Mouse (Mus musculus): ENCODE results near the gene Slc43a1. TPM values are rescaled to one million over a fixed set of nuclear protein-coding genes. Genes with fewer than 3 reads are reported as not detected.
A peak's percentile ranks its signal among the peaks of the same experiment; 100 is the strongest.
"Not testable (repeated sequence)": the region's sequence is repeated elsewhere in the genome, so short reads cannot be mapped to it uniquely, and the experiment has no call there.

Gene Slc43a1
- 1 to 10 TPM; 6.6 to 7.5 TPM for total RNA-seq (2021)
- long read RNA-seq, experiment 1, partial matches to known transcripts, result 0 of 1 reads
- long read RNA-seq, experiment 1, other reads (novel, unspliced or antisense), result 1 of 1 reads
- long read RNA-seq, experiment 2, partial matches to known transcripts, result 2 of 5 reads
- long read RNA-seq, experiment 2, other reads (novel, unspliced or antisense), result 2 of 5 reads

DNA sequence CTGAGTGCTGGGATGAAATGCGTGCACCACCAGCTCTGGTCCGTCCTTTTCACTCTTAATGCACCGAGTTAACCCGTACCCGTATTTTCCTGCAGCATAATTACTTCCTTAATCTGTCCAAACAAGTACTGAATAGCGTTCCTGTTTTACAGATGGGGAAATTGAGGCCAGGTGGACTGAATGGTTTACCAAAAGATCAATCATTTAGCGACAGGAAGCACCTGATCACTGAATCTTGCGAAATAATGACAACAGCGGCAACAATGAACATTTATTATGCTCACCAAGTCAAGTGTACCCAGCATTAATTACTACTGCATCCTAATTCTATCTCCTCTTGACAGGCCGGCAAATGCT, at the start of gene Slc43a1:
Gene Slc43a1, plus strand, starts transcription at position 258 of the 357 bp plus-strand sequence.
- no peak for DNase-seq

DNA sequence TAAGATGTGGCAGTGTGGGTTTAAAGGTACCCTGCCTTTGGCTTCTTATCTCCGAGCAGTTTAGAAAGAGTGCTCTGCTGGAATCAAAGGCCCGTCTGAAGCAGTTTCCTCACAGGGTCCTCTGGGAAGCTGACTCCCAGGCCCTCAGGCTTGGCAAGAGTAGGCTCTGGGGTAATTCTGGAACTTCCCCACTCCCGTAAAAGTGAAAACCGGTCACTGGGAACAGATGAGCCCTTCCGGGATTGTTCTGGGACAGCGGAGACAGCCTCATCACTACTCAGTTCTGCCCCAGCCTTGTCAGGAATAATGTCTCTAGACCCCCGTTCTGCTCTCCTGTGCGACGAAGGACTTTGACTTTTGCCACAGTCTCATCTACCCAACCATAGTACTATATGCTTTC, 48.2 kb upstream of the Slc43a1 start:
- DNase-seq, result no peak

DNA sequence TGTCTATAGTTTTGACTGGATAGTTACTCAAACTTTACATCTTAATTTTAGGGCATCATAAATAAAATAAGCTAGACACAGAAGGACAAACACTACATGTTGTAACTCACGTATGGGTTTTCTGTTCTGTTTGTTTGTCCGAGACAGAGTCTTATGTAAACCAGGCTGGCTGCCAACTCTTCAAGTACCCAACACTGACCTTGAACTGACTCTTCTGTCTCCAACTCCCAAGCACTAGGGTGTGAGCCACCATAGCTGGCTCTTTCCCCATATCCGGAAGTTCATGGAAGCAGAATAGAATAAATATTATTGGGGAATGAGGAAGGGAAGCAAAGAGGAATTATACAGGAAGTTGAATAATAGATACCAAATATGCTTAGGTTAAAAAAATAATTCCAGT, 46.1 kb upstream of the Slc43a1 start:
- peak; percentile 27 to 45 for DNase-seq

DNA sequence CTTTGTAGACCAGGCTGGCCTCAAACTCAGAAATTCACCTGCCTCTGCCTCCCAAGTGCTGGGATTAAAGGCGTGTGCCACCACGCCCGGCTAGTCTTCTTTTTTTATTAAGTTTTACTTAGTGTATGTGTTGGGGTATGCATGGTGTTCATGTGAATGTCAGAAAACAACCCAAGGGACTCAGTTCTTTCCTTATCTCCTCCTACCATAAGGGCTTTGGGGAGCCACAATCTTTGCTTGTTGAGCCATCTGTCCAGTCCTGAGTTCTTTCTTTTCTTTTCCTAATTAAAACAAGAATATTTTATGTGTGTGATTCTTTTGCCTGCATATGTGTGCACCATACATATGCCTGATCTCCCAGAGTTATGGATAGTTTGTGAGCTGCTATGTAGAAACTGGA, 45.5 kb upstream of the Slc43a1 start:
- no peak for DNase-seq

DNA sequence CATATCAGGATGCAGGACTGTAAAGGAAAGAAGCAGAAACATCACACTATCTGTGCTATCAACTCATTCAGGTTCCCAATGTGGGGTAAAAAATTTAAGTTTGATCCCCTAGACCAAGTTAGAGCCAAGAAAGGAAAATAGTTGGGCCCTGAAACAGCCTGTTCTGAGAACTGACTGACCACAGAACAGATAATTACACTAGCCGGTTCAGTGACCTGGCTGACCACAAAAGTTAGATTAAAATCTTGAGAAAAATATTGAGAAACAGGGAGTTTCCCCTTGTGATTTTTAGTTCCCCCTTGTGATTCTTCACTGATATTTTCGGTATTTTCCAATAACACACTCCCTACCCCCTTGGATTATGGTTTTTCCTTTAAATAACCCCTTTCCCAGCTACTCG, 44.8 kb upstream of the Slc43a1 start:
- DNase-seq, result no peak

DNA sequence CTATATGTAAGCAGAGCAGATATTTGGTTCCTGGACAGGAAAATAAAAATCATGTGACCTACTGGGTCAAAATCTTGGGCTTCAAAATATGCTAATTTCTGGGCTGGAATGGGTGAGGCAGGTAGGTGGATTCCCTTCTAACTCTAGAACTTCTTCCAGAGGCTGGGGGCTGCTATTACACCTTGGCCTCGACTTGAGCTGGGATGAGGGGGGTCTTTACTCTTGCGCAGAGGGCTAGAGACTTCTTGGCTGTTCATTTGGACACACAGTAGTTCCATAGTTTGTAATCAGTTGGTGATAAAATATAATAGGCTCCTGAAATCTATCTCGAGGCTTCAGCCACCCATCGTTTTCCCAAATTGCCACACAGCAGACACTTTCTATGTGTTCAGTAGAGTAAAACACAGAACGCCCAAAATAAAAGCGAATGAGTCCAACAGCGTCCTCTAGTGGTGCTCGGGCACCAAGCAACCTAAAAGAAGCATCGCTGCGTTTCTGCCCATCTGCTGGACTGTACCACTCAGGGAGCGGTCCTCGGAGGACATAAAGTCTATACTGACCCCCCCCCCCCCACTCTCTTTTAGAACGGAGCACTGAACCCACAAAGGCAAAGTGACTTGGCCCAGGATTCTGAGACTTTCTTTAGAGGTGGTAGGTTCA, 40.7 kb upstream of the Slc43a1 start:
- DNase-seq, result peak; percentile 77 to 82

DNA sequence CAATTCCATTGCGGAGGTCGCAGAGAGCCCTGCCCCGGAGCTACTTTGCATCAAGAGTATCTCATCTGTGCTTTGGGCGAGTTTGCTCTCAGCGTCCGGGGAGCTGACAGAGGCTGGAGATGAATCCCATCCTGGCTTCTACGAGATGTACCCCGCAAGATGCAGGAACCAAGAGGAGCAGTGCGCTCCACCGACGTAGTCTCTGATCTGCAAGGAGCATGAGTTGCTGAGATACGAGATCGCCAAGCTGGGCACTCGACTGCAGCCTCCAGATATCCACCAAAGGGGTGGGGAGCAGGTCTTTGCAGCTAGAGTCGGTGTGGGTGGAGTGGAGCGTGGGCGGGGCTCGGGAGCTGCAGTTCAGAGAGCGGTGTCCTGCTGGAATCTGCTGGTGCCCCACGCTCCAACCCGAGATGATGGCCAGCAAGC, 40.1 kb upstream of the Slc43a1 start, which contains the start of gene Ube2l6:
Gene Ube2l6, plus strand, starts transcription at position 336 of the 429 bp plus-strand sequence.
- DNase-seq, result peak; percentile 81 to 87

DNA sequence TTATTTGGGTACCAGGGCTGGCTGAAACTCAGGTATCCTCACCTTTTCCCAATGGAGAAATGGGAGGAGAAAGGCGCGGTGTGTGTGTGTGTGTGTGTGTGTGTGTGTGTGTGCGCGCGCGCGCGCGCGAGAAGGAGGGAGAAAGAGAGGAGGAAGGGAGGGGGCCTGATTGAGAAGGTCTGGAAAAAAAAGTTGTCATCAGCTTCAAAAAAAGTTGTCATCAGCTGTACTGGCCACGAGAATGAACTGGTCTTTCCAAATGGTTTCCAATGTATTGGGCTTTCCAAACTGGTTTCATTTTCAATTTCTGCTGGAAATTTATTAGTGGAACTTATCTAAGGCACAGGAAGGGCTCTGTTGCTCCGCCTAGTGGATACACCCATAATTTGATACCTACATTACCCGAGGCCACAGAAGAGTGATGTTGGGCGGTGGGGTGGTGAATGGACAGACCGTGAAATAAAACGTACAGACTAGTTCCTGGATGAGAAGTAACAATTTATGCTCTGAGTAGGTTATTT, 39.5 kb upstream of the Slc43a1 start:
- DNase-seq, result peak; percentile 59 to 76

DNA sequence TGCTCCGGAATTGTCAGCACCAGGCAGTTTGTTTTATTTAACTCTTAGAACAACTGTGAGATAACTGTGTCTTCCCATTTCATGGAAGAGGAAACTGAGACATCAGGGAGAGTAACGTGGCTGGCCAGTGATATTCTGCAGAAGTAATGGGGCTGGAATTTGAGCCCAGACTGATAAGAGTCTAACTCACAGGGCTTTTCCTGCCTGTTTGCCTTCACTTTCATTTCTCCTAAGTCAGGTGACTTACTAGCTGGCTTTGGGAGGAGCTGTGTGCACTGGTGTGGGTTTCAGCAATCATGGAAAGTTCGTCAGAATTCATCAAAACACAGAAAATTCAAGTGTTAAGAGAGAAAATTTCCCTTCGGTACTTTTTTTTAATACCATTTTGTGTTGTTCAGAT, 38.3 kb upstream of the Slc43a1 start:
- DNase-seq, result no peak

DNA sequence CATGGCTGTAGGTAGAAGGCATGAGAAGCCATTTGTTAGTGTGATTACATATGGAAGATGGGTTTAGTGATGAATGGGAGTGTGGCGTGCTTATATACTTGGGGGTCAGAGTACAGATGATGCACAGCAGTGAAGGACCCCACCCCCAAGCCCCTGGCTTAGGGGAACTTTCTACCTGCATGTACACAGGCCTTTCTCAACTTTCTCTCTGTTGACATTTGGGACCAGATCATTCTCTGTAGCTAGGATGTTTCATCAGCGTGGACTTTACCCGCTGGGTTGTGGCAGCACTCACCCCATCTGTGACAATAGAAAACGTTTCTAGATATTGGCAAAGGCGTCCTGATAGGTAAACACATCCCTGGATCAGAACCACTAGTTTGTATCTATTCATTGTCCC, 37.4 kb upstream of the Slc43a1 start:
- DNase-seq, result not testable (repeated sequence)

DNA sequence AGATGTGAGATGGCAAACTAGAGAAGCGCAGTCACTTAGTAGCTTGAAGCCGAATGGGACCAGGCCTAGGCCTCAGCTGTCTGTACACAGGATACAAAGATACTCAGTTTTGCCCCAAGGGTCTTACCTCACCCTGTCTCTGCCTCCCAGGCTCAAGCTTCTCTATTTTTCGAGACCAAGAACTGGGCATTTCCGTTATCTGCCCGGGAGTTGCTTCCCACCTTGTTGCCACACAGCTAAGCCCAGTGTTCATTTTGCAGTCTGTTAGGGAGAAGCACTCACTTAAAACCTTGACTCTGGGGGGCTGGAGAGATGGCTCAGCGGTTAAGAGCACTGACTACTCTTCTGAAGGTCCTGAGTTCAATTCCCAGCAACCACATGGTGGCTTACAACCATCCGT, 34.7 kb upstream of the Slc43a1 start:
- no peak for DNase-seq

DNA sequence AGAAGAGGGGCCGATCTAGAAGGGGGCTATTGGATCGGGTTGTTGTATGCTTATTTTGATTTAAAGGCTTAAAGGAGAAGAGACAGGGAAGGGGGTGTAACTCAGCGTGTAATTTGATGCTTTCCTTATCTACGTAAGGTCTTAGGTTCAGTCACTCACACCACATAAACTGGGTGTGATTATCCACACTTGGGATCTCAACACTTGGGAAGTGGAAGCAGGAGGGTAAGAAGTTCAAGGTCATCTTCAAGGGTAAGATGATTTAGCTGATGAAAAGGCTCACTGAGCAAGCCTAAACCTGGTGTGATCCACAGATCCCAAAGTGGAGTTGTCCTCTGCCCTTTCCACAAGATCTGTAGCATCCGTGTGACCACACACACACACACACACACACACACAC, 32.1 kb upstream of the Slc43a1 start:
- no peak for DNase-seq

DNA sequence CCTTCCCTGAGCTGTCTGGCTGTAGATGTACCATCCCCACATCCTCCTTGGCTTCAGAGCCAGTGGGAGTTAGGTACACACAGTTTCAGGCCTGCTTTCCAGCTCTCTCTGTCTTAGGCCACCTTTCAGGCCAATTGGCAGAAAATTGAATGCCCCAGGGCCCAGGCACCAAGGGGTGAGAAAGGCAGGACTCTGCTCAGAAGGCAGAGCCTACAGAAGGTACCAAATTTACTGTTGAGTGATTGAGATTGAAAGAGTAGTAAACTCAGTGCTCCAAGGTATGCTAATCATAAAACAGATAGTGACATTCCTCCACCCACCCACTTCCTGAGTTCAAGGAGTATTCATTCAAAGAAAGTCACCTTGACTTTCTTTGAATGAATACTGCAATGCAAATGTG, 29.3 kb upstream of the Slc43a1 start:
- DNase-seq, result no peak

DNA sequence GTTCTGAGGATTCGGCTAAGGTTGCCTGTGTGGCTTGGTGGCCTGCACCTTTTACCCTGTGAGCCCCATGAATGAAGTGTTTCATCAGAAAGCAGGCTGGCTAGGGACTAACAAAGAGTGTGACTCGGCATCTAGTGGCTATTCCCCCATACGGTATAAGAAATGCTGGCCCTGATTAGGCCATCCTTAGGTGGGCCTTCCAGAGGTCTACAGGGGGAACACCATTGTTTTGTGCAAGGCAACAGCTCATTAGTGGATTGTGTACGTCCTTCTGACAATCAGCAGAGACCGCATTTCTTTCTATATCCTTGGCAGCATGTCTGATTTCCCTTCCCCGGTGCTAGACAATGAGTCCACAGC, 28.1 kb upstream of the Slc43a1 start:
- no peak for DNase-seq

DNA sequence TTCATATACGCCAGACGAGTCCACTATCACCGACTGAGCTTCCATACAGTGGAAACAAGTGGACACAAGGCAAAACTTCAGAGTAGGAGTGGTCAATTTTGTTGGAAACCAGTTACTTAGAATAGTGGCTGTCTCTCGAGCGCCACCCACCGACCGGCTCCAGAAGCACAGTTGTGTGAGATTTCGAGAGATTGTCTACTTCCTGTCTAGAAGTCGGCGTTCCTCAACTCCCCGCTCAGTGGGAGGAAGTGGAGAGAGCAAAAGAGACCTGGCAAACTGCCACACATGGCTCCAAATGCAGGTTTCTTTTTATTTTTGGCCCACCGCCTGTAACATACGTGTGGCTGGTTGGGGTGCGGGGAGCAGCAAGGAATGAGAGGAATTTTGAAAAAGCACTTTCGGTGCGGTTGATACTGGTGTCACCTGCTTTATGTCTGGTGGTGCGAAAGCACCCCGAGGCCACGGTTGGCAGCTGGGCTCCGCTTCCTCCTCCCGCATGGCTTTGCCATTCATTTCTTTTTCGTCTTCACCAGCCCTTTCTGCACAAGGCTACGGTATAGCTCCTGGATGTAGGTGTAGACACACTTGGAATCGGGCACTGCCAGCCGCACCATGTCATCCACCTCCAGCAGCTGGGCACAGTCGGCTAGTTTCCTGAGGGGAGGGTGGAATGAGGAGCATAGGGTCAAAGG, 27.6 kb upstream of the Slc43a1 start:
- peak; percentile 83 to 87 for DNase-seq

DNA sequence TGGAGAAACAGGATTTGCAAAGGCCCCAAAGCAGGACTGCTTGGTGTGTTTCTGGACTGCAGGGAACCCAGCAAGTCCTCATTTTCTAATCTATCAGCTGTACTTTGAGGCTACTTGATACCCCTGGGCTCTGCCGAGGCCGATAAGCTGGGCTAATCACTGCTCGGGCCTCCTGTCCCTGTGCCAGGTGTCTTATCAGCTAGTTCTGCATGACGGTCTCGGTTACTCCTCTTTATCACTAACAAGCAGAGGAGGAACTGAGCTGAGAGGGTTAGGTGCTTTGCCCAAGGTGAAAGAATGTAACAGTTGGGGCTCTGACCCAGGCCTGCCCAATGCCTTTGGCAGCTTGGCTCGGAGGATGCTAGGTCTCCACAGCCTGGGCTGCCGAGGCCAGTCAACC, 26.8 kb upstream of the Slc43a1 start:
- DNase-seq, result no peak

DNA sequence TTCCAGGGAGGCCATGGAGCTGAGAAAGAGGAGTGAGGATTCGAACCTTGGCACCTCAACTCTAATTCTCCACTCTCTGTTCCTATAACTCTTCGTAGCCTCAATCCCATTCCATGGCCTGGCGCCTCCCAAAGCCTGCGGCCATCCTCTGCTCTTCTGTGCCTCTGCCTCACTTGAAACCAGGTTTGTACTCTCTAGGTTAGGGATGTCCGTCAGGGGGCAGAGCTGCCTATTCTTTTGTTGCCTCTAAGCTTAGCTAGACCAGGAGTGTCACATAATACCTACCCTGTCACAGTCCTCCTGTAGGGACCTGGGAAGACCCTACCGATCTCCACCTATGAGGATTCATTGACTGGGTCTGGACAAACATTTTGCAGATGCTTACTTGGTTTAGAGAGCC, 26.0 kb upstream of the Slc43a1 start:
- DNase-seq, result no peak

DNA sequence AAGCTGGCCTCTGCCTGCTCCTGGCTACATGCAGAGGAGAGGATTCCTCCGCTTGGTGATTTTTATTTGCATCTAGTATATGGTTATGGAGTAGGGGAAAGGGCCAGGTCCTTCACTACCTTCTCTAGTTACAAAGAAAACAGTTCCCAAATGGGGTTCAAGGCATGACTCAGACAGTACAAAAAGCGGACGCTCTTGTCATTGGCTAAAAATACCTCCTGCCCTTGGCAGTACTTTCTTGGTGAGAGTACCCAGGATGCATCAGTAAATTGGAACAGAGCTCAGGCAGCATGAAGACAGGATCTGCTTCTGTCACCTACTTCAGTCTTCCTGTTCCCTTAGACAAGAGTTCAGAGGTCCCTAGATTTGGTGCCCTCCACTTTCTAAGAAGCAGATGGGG, 18.8 kb upstream of the Slc43a1 start:
- no peak for DNase-seq

DNA sequence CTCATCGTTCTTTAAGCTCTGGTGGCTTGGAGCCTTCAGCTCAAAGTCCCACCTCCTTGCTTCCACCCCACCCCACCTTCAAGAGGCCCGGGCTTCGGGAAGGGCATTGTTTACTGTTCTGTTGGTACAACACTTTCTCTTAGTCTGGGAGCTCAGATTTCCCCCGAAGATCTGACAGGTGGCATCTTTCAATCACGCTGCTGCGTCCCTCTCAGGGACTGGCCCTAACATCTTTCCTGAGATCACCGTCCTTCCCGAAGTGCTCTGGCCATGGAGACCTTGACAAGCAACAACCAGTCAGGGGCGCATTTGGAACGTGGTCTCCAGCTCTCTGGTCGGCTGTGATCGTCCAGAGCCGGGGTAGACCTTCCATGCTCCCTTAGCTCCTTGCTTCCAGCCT, 16.1 kb upstream of the Slc43a1 start, which contains the start of gene Smtnl1:
Gene Smtnl1, minus strand, starts transcription at position 101 of the 400 bp plus-strand sequence.
- DNase-seq, result no peak

DNA sequence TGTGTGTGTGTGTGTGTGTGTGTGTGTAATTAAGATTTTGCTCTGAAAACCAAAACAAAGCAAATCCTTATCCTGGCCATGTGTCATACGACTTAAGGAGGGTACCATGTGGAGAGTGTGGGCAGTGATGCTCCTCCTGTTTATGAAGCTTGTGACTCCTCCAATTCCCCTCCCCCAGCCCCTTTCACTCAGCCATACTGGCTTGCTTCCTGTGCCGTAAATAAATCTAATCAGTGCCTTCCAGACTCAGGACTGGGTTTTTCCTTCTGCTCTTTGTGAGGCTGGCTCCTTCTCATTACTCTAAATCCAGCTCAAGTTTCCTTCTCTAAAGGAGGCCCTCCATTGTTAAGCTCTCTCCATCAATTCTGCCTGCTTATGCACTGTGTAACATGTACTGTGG, 15.4 kb upstream of the Slc43a1 start:
- no peak for DNase-seq

DNA sequence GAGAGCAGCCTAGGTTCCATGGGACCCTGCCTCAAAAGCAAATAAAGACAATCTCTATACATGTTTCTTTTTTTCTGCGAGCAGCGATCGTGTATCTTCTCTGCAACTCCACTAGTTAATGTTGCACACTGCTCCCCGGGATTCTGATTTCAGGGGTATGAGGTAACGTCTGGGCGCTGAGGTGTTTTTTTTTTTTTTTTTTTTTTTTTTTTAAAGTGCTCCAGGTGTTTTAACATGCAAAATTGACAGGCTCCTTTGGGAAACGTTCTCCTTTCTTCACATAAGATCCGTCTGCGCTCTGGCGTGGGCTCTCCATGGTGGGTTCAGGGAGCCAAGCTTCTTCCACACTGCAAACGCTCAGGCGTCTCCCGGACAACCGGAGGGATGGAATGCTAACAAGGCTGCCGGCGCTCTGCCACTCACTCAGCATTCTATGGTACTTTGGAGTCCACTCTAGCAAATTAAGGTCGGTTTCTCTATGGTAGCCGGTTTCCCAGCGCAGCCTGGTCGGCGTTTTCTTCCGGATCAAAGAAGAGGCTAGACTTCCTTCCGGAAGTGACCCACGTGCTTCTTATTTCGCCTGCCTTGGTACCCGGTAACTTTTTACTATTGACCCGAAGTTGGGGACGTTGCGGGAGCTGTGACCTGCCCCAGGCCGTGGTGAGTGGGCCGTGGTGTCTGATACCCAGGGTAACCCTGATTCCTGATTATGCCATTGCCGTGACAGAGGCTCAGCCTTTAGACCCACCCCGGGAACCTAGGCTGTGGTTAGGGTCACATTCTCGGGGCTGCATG, 12.0 kb upstream of the Slc43a1 start, which contains the start of gene Timm10:
Gene Timm10, plus strand, starts transcription at position 510 of the 795 bp plus-strand sequence.
- DNase-seq, result peak; percentile 87

DNA sequence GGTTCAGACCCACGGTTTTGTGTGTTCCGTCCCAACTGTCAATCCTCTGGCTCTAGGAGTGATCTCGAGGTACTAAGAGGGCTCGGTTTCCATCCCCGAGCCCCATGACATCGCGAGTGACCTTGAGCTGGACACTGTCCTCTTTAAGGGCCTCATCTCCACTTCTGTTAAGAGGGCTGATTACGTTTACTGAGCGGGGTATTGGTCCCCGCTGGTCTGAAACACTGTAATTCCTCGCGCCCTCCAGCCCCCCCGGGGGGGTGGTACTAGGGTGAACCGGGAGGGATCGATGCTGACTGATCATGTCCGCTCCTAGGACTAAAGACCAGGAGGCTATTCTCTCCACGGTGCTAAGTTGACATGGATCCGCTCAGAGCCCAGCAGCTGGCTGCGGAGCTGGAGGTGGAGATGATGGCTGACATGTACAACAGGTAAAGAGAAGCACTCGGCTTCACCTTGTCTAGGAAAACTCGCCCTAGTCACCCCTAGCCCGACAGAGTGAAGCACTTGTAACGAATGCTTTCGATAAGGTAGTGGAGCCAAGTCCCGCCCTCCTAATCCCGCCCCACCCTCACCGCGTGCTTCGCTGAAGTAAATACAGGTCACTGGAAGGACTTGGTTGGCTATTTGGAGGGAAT, 11.2 kb upstream of the Slc43a1 start:
- DNase-seq, result peak; percentile 18 to 40

Data from adrenal gland, postnatal 36 days (tissue).